Mouse (Mus musculus) liver, adult 2 months (tissue): Measurements from ENCODE around the gene Siah2. TPM values are rescaled to one million over a fixed set of nuclear protein-coding genes. Genes with fewer than 3 reads are reported as not detected.

Source experiments
- DNase-seq: peaks from one replicate; pipeline ENCODE4 v3.0.0-alpha.2; 2011; ENCODE audit warnings: low read depth, low spot score; ENCODE audit errors: extremely low read depth
- H3K27ac ChIP-seq: fragments of 200-500 bp; replicated peaks from 2 replicates; pipeline ENCODE4 v1.5.1; 2012; ENCODE audit warnings: low read depth, mild to moderate bottlenecking, control low read depth, inconsistent platforms, low read length; ENCODE audit not compliant: insufficient read depth
- H3K27me3 ChIP-seq: fragments of 200-500 bp; 2 replicates; pipeline ENCODE4 v1.6.1; 2012; ENCODE audit warnings: mild to moderate bottlenecking, moderate library complexity, low read length, inconsistent platforms; ENCODE audit not compliant: control insufficient read depth, insufficient read depth
- H3K36me3 ChIP-seq: fragments of 200-500 bp; 2 replicates; pipeline ENCODE4 v1.6.1; 2012; ENCODE audit warnings: low read length, inconsistent platforms; ENCODE audit not compliant: control insufficient read depth, insufficient read depth
- H3K4me1 ChIP-seq: fragments of 200-500 bp; 2 replicates; pipeline ENCODE4 v1.6.1; 2011; ENCODE audit warnings: low read length; ENCODE audit not compliant: control insufficient read depth, insufficient read depth
- H3K4me3 ChIP-seq: fragments of 200-500 bp; 2 replicates; pipeline ENCODE4 v1.5.1; 2011; ENCODE audit warnings: low read depth, mild to moderate bottlenecking, control low read depth, low read length, moderate library complexity; ENCODE audit not compliant: insufficient read depth
- H3K79me2 ChIP-seq: fragments of 200-500 bp; 2 replicates; pipeline ENCODE4 v1.6.1; 2012; ENCODE audit warnings: inconsistent platforms, mild to moderate bottlenecking, low read length, moderate library complexity; ENCODE audit not compliant: control insufficient read depth, insufficient read depth
- H3K9ac ChIP-seq: fragments of 200-500 bp; 2 replicates; pipeline ENCODE4 v1.6.1; 2012; ENCODE audit warnings: low read depth, mild to moderate bottlenecking, control low read depth, inconsistent platforms, low read length
- CTCF ChIP-seq: fragments of 200-500 bp; IDR thresholded peaks from 2 replicates; pipeline ENCODE4 v1.5.1; 2011; ENCODE audit warnings: low read depth, low read length, control low read depth
- POLR2A ChIP-seq: fragments of 200-500 bp; IDR thresholded peaks from 2 replicates; pipeline ENCODE4 v1.6.1; 2011; ENCODE audit warnings: low read length, control low read depth; ENCODE audit not compliant: insufficient read depth; ENCODE audit errors: extremely low read depth
- WGBS: fragments of 180-500 bp; shearing (Covaris S2); methylation state at CpG from one replicate; pipeline ENCODE4 v1.1.7; 2018; 5-methylcytosine and 5-hydroxymethylcytosine counted together
- polyA plus RNA-seq: library from polyadenylated mRNA; depleted of rRNA; stranded (reverse); fragments of >200 nt; gene quantifications from 2 replicates; pipeline ENCODE4 v1.2.3, GENCODE M21; 2012
- total RNA-seq: library from RNA; depleted of rRNA; stranded (reverse); fragments of >200 nt; gene quantifications from 2 replicates; pipeline ENCODE4 v1.2.3, GENCODE M21; 2014

Siah2 gene
- total and polyA plus RNA-seq, 2 experiments = 9.6 to 29.4 TPM

GRCm38 (mm10) chr3:58695044-58695443, 2.8 kb upstream of the Siah2 start:
- Histone ChIP-seq H3K27me3 (no peaks in the 10 kb centered on the region), H3K79me2 (peaks cover 7% of the 10 kb centered on the region; the same call in 1 of the 2 replicates), H3K9ac (no peak overlapping the region), H3K4me1 (peaks cover 2% of the 10 kb centered on the region; the same call in 1 of the 2 replicates), H3K36me3 (no peaks in the 10 kb centered on the region), H3K27ac (no peak overlapping the region), H3K4me3 (no peak overlapping the region)
- 95% methylated on average over 1 of the region's 1 CpGs for WGBS
- DNase-seq = no peak
- TF ChIP-seq CTCF = no peak
- no peak for TF ChIP-seq POLR2A

- 64% methylated on average over 7 of the region's 7 CpGs for WGBS
- no peak overlapping the region for H3K4me3 ChIP-seq
- H3K4me1 ChIP-seq = peaks cover 10% of the 10 kb centered on the region
- no peak overlapping the region for H3K9ac ChIP-seq
- no peaks in the 10 kb centered on the region for H3K27me3 ChIP-seq
- peaks cover 15% of the 10 kb centered on the region; the same call in 1 of the 2 replicates for H3K79me2 ChIP-seq
- no peak for DNase-seq
- TF ChIP-seq POLR2A (no peak), CTCF (no peak)
- H3K27ac ChIP-seq = no peak overlapping the region
- no peaks in the 10 kb centered on the region for H3K36me3 ChIP-seq
Measured at GRCm38 (mm10) chr3:58693331-58693730, 1.1 kb upstream of the Siah2 start.

GRCm38 (mm10) chr3:58691374-58691939, 743 bp downstream of the Siah2 start:
- no peaks in the 10 kb centered on the region for H3K36me3 ChIP-seq
- DNase-seq = peak; percentile 63
- peaks cover 19% of the 10 kb centered on the region for H3K79me2 ChIP-seq
- WGBS = under 1% methylated on average over 65 of the region's 65 CpGs
- peak overlapping the region; percentile 99 for H3K27ac ChIP-seq
- peak overlapping the region; percentile 90 for H3K9ac ChIP-seq
- H3K27me3 ChIP-seq = no peaks in the 10 kb centered on the region
- TF ChIP-seq POLR2A (no peak), CTCF (peak; percentile 22; the same call in 1 of the 2 replicates)
- peaks cover 17% of the 10 kb centered on the region for H3K4me1 ChIP-seq
- H3K4me3 ChIP-seq = peak overlapping the region; percentile 98

- H3K9ac ChIP-seq = peak overlapping the region; percentile 90
- H3K79me2 ChIP-seq = peaks cover 26% of the 10 kb centered on the region
- H3K27me3 ChIP-seq = no peaks in the 10 kb centered on the region
- H3K4me3 ChIP-seq = peak overlapping the region; percentile 98
- H3K36me3 ChIP-seq = no peaks in the 10 kb centered on the region
- 0 out of 2 replicates have a peak, but pooled peaks have one; percentile 43 for TF ChIP-seq POLR2A
- TF ChIP-seq CTCF = 0 out of 2 replicates have a peak, but pooled peaks have one; percentile 8
- peaks cover 21% of the 10 kb centered on the region for H3K4me1 ChIP-seq
- peak; percentile 90 for DNase-seq
- WGBS = under 1% methylated on average over 24 of the region's 24 CpGs
- H3K27ac ChIP-seq = peak overlapping the region; percentile 99
Measured at GRCm38 (mm10) chr3:58690619-58691373, 1.4 kb downstream of the Siah2 start.

- H3K4me3 ChIP-seq = peak overlapping the region; percentile 98; the same call in 1 of the 2 replicates
- TF ChIP-seq CTCF = no peak
- TF ChIP-seq POLR2A = no peak
- H3K27me3 ChIP-seq = no peaks in the 10 kb centered on the region
- peak overlapping the region; percentile 11; the same call in 1 of the 2 replicates for H3K9ac ChIP-seq
- H3K36me3 ChIP-seq = peaks cover 3% of the 10 kb centered on the region; the same call in 1 of the 2 replicates
- H3K4me1 ChIP-seq = peaks cover 28% of the 10 kb centered on the region
- 23% methylated on average over 3 of the region's 3 CpGs for WGBS
- no peak for DNase-seq
- H3K27ac ChIP-seq = 0 out of 2 replicates have a peak overlapping the region, but pooled peaks have one; percentile 22
- peaks cover 35% of the 10 kb centered on the region for H3K79me2 ChIP-seq
Measured at GRCm38 (mm10) chr3:58689721-58690120, 2.5 kb downstream of the Siah2 start.
